Mouse (Mus musculus): Measurements from ENCODE around the gene Cept1.

The Cept1 gene

GRCm38 (mm10) chr3:106495346-106496044, 52.1 kb downstream of the Cept1 start:
- no peak for DNase-seq (ENCODE audit: extremely low spot score, low read depth, low spot score)

- DNase-seq (ENCODE audit: extremely low spot score, low read depth, low spot score) = no peak
Measured at GRCm38 (mm10) chr3:106494417-106494950, 53.1 kb downstream of the Cept1 start.

GRCm38 (mm10) chr3:106493882-106494281, 53.7 kb downstream of the Cept1 start:
- DNase-seq (ENCODE audit: extremely low spot score, low read depth, low spot score) = no peak

GRCm38 (mm10) chr3:106493202-106493601, 54.4 kb downstream of the Cept1 start:
- no peak for DNase-seq (ENCODE audit: extremely low spot score, low read depth, low spot score)

- no peak for DNase-seq (ENCODE audit: extremely low spot score, low read depth, low spot score)
Measured at GRCm38 (mm10) chr3:106492723-106493122, 54.9 kb downstream of the Cept1 start.

- no peak for DNase-seq (ENCODE audit: extremely low spot score, low read depth, low spot score)
Measured at GRCm38 (mm10) chr3:106490239-106490638, 57.4 kb downstream of the Cept1 start.

- no peak for DNase-seq (ENCODE audit: extremely low spot score, low read depth, low spot score)
Measured at GRCm38 (mm10) chr3:106487551-106487950, 60.1 kb downstream of the Cept1 start.

- no peak for DNase-seq (ENCODE audit: extremely low spot score, low read depth, low spot score)
Measured at GRCm38 (mm10) chr3:106485810-106486209, 61.8 kb downstream of the Cept1 start.

- DNase-seq (ENCODE audit: extremely low spot score, low read depth, low spot score) = no peak
Measured at GRCm38 (mm10) chr3:106484861-106485260, 62.7 kb downstream of the Cept1 start.

- no peak for DNase-seq (ENCODE audit: extremely low spot score, low read depth, low spot score)
Measured at GRCm38 (mm10) chr3:106483796-106484405, 63.7 kb downstream of the Cept1 start.

- DNase-seq (ENCODE audit: extremely low spot score, low read depth, low spot score) = no peak
Measured at GRCm38 (mm10) chr3:106483297-106483696, 64.3 kb downstream of the Cept1 start.

- no peak for DNase-seq (ENCODE audit: extremely low spot score, low read depth, low spot score)
Measured at GRCm38 (mm10) chr3:106482281-106483081, 65.1 kb downstream of the Cept1 start, which contains the start of gene Dennd2d. Gene Dennd2d (plus strand): TSS chr3:106482405.

- no peak for DNase-seq (ENCODE audit: extremely low spot score, low read depth, low spot score)
Measured at GRCm38 (mm10) chr3:106476863-106477262, 70.7 kb downstream of the Cept1 start.

- no peak for DNase-seq (ENCODE audit: extremely low spot score, low read depth, low spot score)
Measured at GRCm38 (mm10) chr3:106474210-106474609, 73.4 kb downstream of the Cept1 start.

- DNase-seq (ENCODE audit: extremely low spot score, low read depth, low spot score) = no peak
Measured at GRCm38 (mm10) chr3:106464750-106465149, 82.9 kb downstream of the Cept1 start.

- no peak for DNase-seq (ENCODE audit: extremely low spot score, low read depth, low spot score)
Measured at GRCm38 (mm10) chr3:106462493-106462892, 85.1 kb downstream of the Cept1 start.

GRCm38 (mm10) chr3:106462059-106462470, 85.5 kb downstream of the Cept1 start:
- DNase-seq (ENCODE audit: extremely low spot score, low read depth, low spot score) = no peak

GRCm38 (mm10) chr3:106457298-106457869, 90.2 kb downstream of the Cept1 start:
- DNase-seq (ENCODE audit: extremely low spot score, low read depth, low spot score) = no peak

- no peak for DNase-seq (ENCODE audit: extremely low spot score, low read depth, low spot score)
Measured at GRCm38 (mm10) chr3:106452616-106453015, 95.0 kb downstream of the Cept1 start.

Data from hindlimb bud, embryonic 11.5 days (tissue).